Mouse (Mus musculus): Measurements from ENCODE around the gene Ccdc105.
A peak's percentile ranks its signal among the peaks of the same experiment; 100 is the strongest.

The Ccdc105 gene

GRCm38 (mm10) chr10:78752452-78753191 lies at the start of gene Ccdc105:
Gene Ccdc105 (minus strand): TSS chr10:78753065.
- peak; percentile 86 for DNase-seq

DNA sequence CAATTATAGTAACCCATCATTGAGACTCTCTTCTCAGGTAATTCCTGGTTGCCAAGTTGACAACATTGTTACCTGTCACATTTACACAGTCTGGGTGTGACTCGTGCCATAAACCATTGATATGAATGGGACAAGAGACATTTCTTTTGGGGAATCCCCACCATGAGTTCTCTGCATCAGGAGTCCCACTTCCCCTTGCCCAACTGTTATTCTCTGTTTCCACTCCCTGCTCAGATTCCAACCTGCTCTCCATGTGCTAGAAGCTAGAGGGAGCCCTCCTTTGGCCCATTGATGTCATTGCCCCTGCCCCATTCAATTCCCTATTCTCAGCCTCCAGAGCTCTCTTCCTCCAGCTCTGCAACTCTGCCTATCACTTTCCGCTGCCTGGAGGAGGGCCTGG lies 48.6 kb upstream of the Ccdc105 start:
- DNase-seq: no peak

- DNase-seq: no peak
Observed at GRCm38 (mm10) chr10:78790561-78790960, 37.7 kb upstream of the Ccdc105 start.

DNA sequence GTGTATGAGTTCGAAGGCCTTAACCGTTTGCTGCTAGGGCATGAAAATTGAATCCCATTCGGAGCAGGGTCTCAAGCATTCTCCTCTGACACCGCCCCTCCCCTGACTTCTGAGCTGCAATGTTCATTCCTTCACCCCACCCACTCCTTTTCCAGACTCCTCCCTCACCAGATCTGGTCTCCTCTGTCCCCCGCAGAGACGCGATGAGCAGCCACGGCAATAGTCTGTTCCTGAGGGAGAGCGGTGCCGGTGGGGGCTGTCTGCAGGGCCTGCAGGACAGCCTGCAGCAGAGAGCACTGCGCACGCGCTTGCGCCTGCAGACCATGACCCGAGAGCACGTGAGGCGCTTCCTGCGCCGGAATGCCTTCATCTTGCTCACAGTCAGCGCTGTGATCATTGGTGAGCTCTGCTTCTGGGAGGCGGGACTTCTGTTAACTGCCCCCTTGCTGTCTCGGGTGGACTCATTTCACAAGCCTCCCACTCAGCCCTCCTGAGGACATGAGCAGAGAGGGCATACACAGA lies 34.8 kb upstream of the Ccdc105 start:
- DNase-seq: peak; percentile 94

DNA sequence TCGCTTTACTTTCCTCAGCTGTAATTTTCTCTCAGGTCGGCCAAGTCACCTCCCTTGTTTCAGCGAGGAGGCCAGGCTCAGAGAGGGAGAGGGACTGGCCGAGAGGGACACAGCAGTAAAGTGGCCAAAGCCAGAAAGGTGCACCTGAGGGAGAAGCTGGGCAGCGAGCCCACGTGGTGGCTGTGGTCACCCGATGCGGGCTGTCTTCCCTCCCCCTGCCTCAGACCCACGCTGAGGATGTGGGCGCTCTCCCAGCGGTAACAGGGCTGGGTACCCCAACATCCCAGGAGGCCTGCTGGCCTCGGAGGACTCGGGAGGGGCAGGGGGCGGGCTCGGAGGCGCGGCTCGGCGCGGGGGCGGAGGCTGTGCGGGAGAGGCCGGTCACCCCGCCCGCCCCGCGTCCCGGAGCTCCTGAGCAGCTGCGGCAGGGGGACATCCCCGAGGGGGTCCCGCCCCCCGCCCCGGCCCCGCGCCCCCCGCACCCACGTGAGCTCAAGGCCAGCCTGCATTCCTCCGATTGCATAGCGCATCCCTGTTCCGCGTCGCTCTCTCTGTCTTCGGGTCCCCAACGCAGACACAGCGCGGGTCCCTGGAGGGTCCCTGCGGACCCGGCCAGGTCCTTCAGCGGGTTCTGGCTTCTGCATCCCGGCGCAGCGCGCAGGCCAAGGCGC lies 27.3 kb upstream of the Ccdc105 start, which contains the start of gene Slc1a6:
Gene Slc1a6, plus strand, starts transcription at position 516 of the 671 bp plus-strand sequence.
- peak; percentile 58 for DNase-seq

DNA sequence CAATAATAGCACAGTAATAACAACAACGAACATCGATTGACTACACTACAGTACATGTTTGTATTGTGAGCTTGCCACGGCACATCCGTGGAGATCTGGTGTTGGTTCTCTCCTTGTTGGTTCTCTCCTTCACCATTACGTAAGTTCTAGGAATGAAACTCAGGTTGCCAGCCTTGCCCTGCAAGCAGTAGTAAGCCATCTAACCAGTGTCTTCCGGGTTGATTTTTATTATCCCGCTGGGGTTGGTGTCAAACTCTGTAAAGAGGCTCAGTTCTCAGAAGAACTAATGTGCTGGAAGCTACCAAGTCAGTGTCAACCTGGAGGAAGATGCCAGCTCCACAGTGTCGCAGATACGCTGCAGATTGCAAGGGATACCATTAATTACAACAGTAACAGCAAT lies 26.7 kb upstream of the Ccdc105 start:
- DNase-seq: peak; percentile 14

DNA sequence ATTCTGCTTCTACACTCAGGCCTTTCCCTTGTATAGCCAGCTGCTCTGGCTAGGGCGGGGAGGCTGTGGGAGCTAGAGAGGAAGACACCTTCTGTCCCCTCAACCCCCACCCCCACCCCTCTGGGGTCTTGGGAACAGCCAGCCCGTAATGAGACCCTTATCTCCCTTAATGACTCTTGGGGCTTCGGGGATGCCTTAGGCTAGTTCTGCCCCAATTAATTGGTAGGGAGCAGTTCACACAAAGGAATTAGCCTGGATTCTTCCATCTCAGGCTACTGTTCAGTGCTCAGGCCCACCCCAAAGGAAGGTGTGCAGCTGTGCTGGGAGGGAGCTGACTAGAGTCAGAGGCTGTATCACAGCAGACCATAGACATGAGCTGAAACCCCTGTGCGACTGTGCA lies 23.0 kb upstream of the Ccdc105 start:
- no peak for DNase-seq

DNA sequence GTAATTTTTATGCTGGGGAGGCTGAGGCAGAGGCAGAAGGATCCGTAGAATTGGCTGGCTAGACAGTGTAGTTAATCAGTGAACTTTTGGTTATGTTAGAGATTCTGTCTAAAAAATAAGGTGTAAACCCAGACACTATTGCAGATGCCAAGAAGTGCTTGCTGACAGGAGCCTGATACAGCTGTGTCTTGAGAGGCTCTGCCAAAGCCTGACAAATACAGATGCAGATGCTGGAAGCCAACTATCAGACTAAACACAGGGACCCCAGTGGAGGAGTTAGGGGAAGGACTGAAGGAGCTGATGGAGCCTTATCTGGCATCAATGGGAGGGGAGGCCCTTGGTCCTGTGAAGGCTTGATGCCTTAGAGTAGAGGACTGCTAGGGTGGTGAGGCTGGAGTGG lies 12.7 kb upstream of the Ccdc105 start:
- DNase-seq: no peak

DNA sequence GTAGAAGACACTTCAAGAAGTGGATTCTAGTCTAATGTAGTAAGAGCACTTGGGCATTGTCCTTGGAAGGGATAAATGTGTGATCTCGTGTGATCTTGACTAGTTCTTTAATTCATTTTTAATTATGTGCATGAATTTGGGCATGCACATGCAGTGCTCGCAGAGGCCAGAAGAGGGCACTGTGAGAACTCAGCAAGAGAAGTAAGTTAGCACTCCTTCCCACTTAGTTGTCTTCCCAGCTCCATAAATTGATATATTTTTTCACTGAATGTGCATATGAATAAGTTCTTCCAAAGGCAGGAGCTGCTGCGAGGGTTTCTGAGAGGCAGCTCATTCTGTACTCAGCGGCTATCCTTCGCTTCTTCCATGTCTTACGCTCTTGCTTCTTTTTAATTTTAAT lies 3.2 kb upstream of the Ccdc105 start:
- peak; percentile 74 for DNase-seq

- no peak for DNase-seq
Observed at GRCm38 (mm10) chr10:78748946-78749345, 3.9 kb downstream of the Ccdc105 start.

- no peak for DNase-seq
Observed at GRCm38 (mm10) chr10:78748161-78748560, 4.7 kb downstream of the Ccdc105 start.

DNA sequence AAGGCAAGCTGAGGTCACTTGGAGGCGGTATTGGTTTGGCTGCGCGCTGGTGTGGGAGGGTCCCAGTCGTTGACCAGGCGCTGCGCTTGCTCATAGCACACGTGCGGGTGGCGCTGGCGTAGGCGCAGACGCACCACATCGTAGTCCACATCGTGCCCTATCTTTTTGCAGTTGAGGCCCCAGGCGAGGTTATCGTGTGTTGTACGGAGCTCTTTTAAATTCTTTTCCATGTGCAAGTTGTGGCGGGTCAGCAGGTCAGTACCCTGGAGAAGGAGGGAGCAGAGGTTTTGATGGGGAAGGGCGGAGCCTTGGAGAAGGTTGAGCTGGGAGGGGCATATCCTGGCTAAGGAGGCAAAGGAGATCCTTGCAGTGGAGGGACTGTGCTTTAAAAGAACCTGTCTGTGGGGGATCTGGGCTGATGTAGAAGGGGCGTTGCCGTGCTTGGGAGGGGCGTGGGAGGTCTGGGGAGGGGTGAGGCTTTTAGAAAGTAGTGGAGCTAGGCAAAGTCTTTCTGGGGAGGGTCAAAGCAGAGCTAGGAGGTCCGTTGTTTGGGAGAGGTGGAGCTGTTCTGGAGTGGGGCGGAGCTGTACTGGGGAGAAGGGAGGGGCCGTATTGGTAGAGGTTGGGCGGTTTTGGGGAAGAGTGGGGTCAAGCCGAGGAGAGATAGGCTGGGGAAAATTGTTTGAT lies 5.7 kb downstream of the Ccdc105 start:
- DNase-seq: peak; percentile 32

DNA sequence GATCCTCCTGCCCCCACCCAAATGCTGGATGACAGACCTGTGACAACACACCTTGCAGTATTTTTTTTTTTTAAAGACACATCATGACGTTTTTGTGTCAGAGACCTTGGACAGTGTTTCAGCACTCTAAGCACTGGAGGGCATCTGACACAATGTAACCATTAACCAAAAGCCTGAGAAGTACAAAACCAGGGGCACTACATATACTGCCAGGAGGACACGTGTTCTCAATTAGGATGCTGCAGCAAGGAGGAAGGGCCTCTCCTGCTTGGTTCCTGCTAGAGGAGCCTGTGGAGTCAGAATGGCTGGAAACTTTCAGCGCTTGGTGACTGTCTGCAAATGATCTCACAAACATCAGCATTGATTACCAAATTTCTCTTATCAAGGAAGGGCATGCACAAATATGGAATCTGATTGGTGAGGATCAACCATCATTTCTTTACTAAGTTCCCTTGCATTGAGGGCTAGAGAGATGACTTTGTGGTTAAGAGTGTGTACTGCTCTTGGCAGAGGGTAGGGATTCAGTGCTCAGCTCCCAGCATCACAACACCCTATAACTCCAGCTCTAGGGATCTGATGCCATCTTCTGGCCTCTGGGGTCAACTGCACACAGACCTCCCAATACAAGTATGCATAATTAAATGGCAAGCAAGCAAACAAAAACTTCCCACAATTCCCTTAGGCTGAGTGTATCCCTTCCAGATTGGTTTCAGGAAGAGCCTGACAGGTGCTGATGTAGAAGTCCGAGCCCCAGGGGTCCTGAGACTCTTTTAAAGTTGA lies 7.2 kb downstream of the Ccdc105 start:
- no peak for DNase-seq

DNA sequence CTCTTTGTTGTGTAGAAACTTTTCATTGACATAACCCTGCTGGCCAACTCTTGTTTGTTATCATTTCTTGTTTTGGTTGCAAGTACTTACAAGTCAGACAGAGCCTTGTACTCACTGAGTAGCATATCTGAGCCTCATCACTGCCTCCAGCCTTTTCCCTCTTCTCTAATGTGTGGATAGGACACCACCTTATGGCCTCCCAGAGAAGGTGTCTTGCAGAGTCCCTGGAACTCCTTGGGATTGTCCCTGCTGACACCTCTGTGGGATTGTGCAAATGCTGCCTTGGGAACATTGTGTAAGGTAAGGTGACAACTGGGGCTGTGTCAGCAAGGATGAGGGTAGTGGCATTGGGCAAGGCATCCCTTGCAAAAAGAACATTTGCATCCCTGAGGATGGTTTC lies 9.1 kb downstream of the Ccdc105 start:
- no peak for DNase-seq

- DNase-seq: no peak
Observed at GRCm38 (mm10) chr10:78739821-78740220, 13.0 kb downstream of the Ccdc105 start.

GRCm38 (mm10) chr10:78727876-78728275 lies 25.0 kb downstream of the Ccdc105 start:
- no peak for DNase-seq

DNA sequence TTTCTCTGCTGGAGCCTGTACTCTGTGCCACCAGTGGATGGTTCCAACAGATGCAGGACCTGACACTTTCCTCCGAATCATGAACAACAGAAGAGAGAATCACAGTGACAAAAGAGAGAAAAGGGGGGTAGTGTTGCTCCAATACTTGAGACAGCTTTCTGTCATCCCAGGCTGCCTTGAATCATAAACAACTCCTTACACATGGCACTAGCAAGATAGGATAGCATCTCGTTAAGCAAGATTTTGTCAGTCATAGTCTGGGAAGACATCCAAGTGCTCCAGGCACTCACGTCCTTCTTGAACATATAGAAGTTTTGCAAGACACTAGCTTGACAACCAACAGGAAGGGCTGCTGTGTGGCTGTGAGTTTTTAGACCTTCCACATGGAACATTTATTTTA lies 25.8 kb downstream of the Ccdc105 start:
- DNase-seq: peak; percentile 28

GRCm38 (mm10) chr10:78723416-78723815 lies 29.4 kb downstream of the Ccdc105 start:
- DNase-seq: no peak

GRCm38 (mm10) chr10:78722654-78723053 lies 30.2 kb downstream of the Ccdc105 start:
- DNase-seq: peak; percentile 25

DNA sequence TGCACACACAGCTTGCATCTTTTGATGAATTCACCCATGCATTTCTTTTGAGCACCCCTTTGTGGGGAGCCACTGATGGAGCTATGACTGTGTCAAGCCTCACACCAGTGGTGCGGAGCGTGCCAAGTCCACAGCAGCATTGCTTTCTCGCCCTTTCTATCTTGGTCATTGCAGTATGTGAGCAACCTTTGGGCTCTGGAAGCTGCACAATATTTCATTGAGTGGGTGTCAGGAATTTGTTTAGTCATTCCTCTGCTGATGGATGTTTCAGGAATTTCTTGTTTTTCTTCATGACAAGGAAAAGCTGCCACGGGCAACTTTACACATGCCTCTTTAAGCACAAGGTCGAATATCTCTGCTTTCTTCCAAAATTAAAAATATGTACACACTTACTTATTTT lies 30.8 kb downstream of the Ccdc105 start:
- no peak for DNase-seq

GRCm38 (mm10) chr10:78718056-78718455 lies 34.8 kb downstream of the Ccdc105 start, which contains the start of gene Casp14:
Gene Casp14 (minus strand): TSS chr10:78718294.
- no peak for DNase-seq

GRCm38 (mm10) chr10:78716231-78716630 lies 36.6 kb downstream of the Ccdc105 start:
- DNase-seq: no peak

GRCm38 (mm10) chr10:78715156-78715555 lies 37.7 kb downstream of the Ccdc105 start:
- no peak for DNase-seq
